Mouse (Mus musculus) kidney, postnatal 36 days (tissue): ENCODE results near the gene Sertad2.

Experiments used
- DNase-seq, 2 experiments: peaks; one replicate each; pipeline ENCODE4 v3.0.0; 2021 to 2022; ENCODE audit warnings: mixed read lengths in 2 of 2

Sertad2 gene

GRCm38 (mm10) chr11:20549481-20549880, 6.4 kb downstream of the Sertad2 start:
- no peak for DNase-seq

GRCm38 (mm10) chr11:20550196-20550595, 7.1 kb downstream of the Sertad2 start:
- peak; percentile 28 to 43 for DNase-seq

GRCm38 (mm10) chr11:20552059-20552458, 9.0 kb downstream of the Sertad2 start:
- no peak for DNase-seq

DNA sequence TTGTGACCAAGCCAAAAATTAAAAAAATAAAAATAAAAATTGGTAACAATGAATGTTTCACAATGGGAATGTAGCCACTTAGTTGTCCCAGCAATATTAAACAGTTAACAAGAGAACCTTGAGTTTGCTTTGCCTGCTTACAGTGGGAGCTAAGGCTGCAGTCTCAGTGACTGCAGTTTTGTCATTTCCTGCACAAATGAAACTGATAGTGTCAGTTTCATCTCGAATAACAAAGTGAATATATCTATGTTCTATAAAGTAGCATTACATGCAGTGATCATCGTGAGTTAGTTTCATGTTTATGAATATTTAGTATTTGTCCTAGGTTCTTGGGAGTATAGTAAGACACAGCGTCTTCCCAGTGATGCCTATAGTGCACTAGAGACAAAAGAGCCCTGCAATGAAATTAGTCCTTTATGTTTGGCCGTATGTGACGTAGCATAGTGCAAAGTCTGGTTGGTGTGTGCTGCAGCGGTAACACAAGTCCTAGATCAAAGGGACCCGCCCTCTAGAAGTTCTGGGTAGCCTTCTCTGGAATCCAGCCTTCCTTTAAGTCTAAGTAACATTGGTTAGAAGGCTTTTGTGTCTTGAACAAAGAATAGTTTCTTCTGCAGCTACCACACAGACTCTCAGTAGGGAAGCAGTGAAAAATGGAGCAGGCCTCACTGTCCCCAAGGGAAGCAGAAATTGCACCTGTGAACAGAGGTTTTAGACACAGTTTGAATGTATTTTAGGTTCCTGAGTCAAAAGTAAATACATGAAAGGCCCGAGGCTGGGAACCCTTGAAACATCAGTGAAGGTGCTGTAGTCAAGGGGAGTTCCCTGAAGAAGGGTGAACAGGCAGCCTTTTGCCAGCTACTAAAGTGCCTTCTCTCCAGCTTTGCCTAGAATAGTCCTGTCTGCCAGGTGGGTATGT, 10.0 kb downstream of the Sertad2 start:
- DNase-seq = no peak

DNA sequence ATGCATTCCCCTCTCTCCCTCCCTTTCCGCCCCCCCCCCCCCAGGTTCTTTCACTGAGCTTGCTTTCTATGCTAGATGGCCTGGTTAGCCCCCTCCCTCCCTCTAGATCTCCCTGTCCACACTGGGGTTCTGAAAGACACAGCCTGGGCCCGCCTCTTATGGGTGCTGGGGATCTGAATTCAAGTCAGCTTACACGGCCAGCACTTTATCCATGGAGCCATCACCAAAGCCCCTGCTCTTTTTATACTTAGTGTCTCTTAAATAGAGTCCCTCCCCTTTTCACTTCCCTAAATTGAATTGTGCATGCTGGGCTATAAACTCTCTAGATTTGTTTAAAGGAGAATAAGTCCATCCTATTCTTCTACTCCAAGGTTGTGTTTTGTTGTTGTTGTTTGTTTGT, 12.6 kb downstream of the Sertad2 start:
- no peak for DNase-seq

GRCm38 (mm10) chr11:20556163-20556911, 13.3 kb downstream of the Sertad2 start:
- DNase-seq = no peak

GRCm38 (mm10) chr11:20559236-20559950, 16.3 kb downstream of the Sertad2 start:
- no peak for DNase-seq

GRCm38 (mm10) chr11:20559951-20560642, 17.0 kb downstream of the Sertad2 start:
- no peak for DNase-seq

DNA sequence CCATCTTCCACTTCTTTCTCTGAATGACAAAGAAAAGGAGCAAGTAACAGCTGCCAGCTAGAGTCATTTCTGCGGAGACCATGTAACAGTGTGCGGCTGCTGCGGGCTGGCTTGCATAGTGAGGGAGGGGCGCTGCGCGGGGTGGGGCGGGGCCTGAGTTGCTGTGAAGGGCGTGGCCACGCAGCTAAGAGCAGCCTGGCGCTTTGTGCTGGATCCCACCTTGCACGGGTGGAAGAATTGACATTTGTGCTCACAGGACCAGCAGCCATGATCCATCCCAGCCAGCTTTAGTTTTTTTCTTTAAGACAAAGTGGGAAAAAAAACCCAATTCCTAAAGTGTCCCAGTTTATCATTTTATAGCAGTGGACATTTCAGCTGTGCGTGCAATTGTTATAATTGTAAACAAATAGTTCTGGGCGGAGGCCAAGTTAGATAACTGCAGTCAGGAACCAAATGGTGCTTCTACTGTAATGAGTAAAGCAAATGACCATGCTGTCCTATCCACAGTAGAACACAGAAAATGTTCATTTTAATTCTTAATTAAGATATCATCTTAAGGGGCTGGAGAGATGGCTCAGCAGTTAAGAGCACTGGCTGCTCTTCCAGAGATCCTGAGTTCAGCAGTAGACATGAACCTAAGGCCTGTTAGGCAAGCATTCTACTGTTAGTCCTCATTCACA, 18.4 kb downstream of the Sertad2 start:
- peak; percentile 42 to 74 for DNase-seq

DNA sequence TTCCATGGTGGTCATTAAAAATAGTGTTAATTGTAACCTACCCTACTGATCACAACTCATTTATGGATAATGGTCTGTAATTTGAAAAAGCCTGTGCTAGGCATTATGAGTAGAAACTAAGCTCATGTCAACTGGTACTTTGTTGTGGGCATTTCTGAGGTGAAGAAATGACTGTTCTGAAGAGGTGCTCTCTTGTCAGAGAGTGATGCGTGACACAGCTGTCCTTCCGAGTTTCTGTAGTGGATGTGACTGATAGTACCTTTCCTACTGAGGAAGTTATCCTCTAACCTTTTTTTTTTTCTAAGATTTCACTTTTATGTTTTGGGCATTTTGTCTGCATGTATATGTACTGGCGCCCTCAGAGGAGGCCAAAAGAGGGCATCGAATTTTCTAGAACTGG, 22.0 kb downstream of the Sertad2 start:
- DNase-seq = no peak

DNA sequence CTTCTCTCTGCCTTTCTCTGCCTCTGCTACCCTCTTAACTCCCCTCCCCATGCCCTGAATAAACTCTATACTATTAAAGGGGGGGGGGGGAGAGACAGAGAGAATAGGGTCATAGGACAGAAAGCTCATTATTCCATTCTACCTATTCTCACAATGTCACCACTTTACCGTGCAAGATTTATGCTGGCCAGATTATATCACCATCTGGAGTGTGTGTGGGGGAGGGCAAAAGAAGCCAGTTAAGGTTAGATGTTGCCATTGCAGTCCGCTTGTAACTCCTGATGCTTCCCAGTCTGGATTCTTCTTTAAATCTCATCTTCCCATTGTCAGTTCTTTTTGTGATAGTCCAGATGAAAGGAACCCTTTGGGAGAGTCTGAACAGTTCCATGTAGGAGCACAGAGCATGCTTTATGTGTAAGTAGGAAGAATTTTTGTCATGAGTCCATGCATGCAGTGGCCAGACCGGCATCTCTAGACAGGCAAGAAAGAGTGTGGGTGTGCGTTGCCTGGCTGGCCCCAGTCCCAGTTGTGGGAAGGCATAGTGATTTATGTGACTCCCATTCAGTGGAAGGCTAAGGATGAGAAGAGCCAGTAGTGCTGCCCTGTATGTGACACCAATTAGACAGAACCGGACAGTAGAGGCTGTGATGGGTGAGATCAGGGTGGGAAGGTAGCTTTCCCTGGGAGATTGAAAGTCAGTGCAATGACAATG, 28.8 kb downstream of the Sertad2 start:
- DNase-seq = peak in 1 of 2 experiments; percentile 28

GRCm38 (mm10) chr11:20576046-20576635, 33.1 kb downstream of the Sertad2 start:
- DNase-seq = no peak

DNA sequence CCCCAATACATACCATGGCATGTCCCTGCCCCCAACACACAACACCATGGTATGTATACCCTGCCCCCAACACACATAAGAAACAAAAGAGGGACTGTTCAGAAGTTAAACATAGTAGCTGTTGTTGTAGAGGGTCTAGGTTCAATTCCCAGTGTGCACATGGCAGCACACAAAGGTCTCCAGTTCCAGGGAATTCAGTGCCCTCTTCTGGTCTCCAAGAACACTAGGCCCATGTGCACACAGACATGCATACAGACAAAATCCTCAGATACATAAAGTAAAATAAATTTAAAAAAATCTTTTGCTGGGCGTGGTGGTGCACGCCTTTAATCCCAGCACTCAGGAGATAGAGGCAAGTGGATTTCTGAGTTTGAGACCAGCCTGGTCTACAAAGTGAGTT, 39.7 kb downstream of the Sertad2 start:
- DNase-seq = no peak

- no peak for DNase-seq
Observed at GRCm38 (mm10) chr11:20585297-20585696, 42.2 kb downstream of the Sertad2 start.

GRCm38 (mm10) chr11:20586180-20586579, 43.1 kb downstream of the Sertad2 start:
- DNase-seq = no peak

GRCm38 (mm10) chr11:20589393-20589792, 46.3 kb downstream of the Sertad2 start:
- no peak for DNase-seq

DNA sequence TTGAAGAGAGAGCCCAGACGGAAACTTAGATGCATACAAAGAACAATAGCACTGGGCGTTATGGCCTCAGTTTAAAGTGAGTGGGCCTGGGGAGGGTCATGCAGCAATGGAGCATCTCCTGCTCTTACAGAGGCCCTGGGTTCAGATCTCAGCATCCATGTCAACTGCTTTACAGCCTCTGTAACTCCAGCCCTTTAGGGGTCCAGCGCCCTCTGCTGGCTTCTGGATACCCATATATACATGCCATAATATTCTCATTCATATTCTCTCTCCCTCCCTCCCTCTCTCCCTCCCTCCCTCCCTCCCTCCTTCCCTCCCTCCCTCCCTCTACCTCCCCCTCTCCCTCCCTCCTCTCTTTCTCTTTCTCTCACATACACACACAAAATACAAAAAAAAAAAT, 49.0 kb downstream of the Sertad2 start:
- peak in 1 of 2 experiments; percentile 66 for DNase-seq

GRCm38 (mm10) chr11:20594229-20595201, 51.5 kb downstream of the Sertad2 start:
- DNase-seq = peak; percentile 28 to 53

DNA sequence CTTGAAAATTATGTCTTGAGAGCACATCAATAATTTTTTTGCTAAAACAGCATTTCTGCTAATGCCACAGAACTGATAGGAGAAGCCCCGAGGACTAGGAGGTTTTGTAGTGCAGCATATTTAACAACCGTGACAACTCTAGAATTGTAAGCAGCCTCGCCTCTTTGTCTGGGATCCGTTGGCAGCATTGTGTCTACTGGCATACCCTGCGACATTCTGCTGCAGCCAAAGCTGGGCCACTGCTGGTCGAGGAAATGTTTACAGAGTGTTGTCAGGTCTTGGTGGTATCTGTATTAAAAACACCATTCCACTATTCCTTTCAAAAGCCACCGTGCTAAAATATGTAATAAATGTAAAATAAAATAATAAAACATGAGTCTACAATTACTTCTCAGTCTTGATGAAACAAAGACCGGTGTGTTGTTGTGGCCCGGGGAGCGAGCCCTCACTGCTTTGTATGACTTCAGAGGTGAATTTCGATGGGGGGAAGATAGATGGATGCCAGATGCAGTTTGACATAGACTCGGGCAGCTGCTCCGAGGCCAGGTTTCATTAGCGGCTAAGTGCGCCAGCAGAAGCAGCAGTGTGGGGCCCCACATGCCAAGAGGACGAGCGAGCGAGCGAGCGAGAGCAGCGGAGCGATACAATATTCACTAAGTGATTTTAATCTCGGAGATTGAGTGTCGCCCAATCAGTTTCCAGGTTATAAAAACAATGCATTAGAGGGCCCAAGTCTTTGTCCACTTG, 60.2 kb downstream of the Sertad2 start:
- DNase-seq = no peak
